Mouse (Mus musculus) E14TG2a.4 (cell line): Measurements from ENCODE around the gene Camk2d.
A peak's percentile ranks its signal among the peaks of the same experiment; 100 is the strongest.

Experiments used
- H3K27me3 ChIP-seq: 2 replicates; pipeline ENCODE4 v1.6.1; 2014; ENCODE audit warnings: low read length, control low read depth; ENCODE audit not compliant: insufficient read depth
- H3K36me3 ChIP-seq: 2 replicates; pipeline ENCODE4 v1.6.1; 2014; ENCODE audit warnings: low read length, control low read depth; ENCODE audit not compliant: insufficient read depth
- H3K4me1 ChIP-seq: replicated peaks from 2 replicates; pipeline ENCODE4 v1.6.1; 2014; ENCODE audit warnings: low read depth, low read length, control low read depth
- H3K4me3 ChIP-seq: replicated peaks from 2 replicates; pipeline ENCODE4 v1.5.1; 2014; ENCODE audit warnings: mild to moderate bottlenecking, low read length
- H3K9me3 ChIP-seq: 2 replicates; pipeline ENCODE4 v1.6.1; 2014; ENCODE audit warnings: low read length, control low read depth
- CTCF ChIP-seq: conservative IDR thresholded peaks from 2 replicates; pipeline ENCODE4 v1.5.1; 2014; ENCODE audit warnings: low read length
- NANOG ChIP-seq: IDR thresholded peaks from 2 replicates; pipeline ENCODE4 v1.6.1; 2014; ENCODE audit warnings: borderline replicate concordance, low read length, mixed read lengths
- POU5F1 ChIP-seq: IDR thresholded peaks from 2 replicates; pipeline ENCODE4 v1.6.1; 2014; ENCODE audit warnings: low read length, borderline replicate concordance

The Camk2d gene

DNA sequence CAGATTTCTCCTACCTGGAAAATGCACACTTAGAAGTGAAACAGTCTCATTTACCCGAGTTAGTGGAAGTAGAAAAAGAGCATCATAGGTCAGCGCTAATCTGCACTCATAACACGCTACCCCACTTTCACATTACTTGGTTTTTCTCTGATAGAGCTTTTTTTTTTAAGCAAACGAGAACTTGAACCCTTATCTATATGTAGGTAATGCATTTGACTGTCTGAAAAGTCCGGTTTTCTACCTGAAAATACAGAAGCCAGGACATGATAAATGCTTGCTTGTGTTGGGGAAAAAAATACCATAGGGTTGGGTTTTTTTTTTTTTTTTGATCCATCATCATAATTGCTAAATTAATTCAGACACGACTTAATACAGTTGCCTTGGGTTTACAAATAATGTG is 206.9 kb downstream of the Camk2d start:
- TF ChIP-seq POU5F1 (no peak), CTCF (no peak), NANOG (no peak)
- Histone ChIP-seq H3K4me3 (no peak overlapping the region), H3K9me3 (no peaks in the 10 kb centered on the region), H3K36me3 (no peaks in the 10 kb centered on the region), H3K27me3 (no peaks in the 10 kb centered on the region), H3K4me1 (no peaks in the 10 kb centered on the region)

DNA sequence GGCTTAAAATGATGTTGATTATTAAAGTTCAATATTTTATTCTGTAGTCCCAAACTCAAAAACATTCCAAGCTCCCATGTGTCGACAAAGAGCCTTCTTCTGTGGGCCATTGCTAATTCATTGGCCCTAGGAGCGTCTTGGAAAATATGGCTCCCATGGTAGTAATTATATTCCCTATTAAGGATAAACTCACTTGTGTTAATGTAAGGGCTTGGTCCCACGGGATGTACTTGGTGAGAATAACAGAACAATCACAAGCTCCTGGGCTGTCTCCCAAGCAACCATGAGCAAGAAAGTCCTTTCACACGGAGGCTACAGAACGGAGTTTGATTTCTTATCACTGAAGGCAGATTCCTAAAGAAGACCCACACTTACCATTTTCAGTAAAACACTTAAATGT is 208.9 kb downstream of the Camk2d start:
- H3K4me1 ChIP-seq = no peaks in the 10 kb centered on the region
- no peaks in the 10 kb centered on the region for H3K27me3 ChIP-seq
- no peaks in the 10 kb centered on the region for H3K36me3 ChIP-seq
- no peak overlapping the region for H3K4me3 ChIP-seq
- no peaks in the 10 kb centered on the region for H3K9me3 ChIP-seq
- no peak for TF ChIP-seq NANOG
- TF ChIP-seq POU5F1 = no peak
- TF ChIP-seq CTCF = no peak

DNA sequence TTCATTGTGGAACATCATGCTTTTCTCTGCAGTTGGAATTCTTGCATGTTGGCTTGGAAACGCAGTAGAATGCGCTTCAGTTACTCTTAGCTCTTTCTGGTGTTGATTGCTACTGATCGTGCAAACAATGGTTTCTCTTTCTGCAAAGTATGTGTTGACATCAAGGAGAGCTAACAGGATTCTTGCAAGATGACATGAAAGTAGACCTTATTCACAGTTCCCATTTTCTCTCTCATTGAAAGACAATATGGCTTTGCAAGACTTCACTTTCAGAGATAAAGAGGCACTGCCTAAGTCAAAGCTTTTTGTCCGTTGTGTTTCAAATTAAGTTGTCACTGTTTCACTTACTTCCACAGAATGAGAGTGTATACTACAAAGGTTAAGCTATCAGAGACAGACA is 210.0 kb downstream of the Camk2d start:
- Histone ChIP-seq H3K36me3 (no peaks in the 10 kb centered on the region), H3K4me1 (no peaks in the 10 kb centered on the region), H3K27me3 (no peaks in the 10 kb centered on the region), H3K9me3 (no peaks in the 10 kb centered on the region), H3K4me3 (no peak overlapping the region)
- TF ChIP-seq CTCF = no peak
- peak; percentile 40; the same call in 1 of the 2 replicates for TF ChIP-seq NANOG

DNA sequence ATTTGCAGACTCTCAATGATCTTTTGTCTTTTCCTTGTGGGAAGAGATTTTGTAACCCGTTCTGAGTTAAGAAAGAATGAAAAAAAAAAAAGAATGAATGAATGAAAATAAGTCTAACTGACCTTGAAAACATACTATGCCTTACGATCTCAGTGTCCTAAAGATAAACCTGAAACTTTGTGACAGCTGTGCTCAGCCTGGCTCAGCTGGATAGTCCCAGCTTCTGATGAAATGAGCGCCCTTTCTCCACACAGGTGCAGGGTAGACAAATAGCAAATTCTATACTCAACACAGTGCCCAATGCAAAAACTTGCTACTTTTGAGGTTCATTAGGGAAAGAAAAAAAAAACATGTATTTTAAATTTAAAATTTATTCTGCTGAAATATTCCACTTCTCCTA is 213.8 kb downstream of the Camk2d start:
- Histone ChIP-seq H3K36me3 (no peaks in the 10 kb centered on the region), H3K27me3 (no peaks in the 10 kb centered on the region), H3K9me3 (no peaks in the 10 kb centered on the region), H3K4me1 (no peaks in the 10 kb centered on the region), H3K4me3 (no peak overlapping the region)
- TF ChIP-seq NANOG (no peak), POU5F1 (no peak), CTCF (no peak)

DNA sequence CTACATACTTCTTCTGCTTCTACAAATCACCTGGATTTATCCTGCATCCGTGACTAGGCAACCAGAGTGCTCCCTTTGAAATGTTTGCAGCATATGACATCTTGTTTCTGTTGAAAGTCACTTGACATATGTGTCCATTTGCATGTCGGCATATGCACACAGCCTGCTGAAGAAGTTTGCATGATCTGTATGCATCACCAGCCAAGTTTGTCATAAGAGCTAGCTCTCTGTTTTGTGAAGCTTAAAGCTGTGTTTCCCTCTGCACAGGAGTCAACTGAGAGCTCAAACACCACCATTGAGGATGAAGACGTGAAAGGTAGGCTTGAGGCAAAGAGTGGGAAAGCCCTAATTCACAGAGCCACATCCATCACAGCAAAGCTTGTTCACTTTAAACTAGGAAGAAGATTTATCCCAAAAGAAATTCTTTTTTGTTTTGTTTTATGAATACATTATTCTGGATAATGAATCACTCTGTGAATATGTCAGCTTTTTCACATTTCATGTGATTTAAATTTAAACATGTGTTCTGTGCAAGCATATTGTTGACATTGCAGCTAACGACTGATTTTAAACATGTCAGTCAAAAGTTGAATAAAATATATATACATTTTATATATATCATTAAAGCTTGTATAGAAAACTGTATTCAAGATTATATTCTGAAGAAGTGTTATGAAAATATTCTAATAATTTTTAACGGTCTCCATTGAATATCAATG is 214.4 kb downstream of the Camk2d start:
- TF ChIP-seq POU5F1 (no peak), CTCF (no peak), NANOG (no peak)
- no peaks in the 10 kb centered on the region for H3K4me1 ChIP-seq
- no peaks in the 10 kb centered on the region for H3K36me3 ChIP-seq

GRCm38 (mm10) chr3:126811646-126812045 is 215.5 kb downstream of the Camk2d start:
- no peaks in the 10 kb centered on the region for H3K9me3 ChIP-seq
- H3K36me3 ChIP-seq = no peaks in the 10 kb centered on the region
- TF ChIP-seq NANOG = no peak
- TF ChIP-seq CTCF = no peak
- H3K4me3 ChIP-seq = no peak overlapping the region
- H3K4me1 ChIP-seq = no peaks in the 10 kb centered on the region
- no peaks in the 10 kb centered on the region for H3K27me3 ChIP-seq

More for the DNA sequence above, 214.4 kb downstream of the Camk2d start:
- no peaks in the 10 kb centered on the region for H3K9me3 ChIP-seq
- no peak overlapping the region for H3K4me3 ChIP-seq
- no peaks in the 10 kb centered on the region for H3K27me3 ChIP-seq

DNA sequence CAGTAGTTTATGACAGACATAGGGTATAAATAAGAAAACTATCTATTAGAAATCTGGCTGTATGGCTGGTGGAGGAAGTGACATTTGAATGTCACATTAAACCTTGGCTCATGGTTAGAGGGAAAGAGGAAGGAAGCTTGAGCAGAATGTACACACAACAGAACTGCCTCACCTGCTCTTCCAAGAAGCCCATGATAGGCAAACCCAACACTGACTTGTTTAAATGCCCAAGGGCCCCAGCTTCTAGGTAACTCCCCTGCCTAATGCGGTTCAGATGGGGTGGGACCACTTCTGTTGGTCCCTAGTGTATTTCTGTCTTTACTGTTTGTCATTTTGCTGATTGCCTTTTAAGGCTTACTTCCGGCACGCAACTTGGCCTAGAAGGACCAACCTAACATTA is 226.3 kb downstream of the Camk2d start:
- Histone ChIP-seq H3K27me3 (no peaks in the 10 kb centered on the region), H3K9me3 (no peaks in the 10 kb centered on the region), H3K4me3 (no peak overlapping the region), H3K36me3 (no peaks in the 10 kb centered on the region), H3K4me1 (no peaks in the 10 kb centered on the region)
- TF ChIP-seq CTCF (no peak), POU5F1 (no peak)

GRCm38 (mm10) chr3:126824930-126825329 is 228.8 kb downstream of the Camk2d start:
- Histone ChIP-seq H3K9me3 (no peaks in the 10 kb centered on the region), H3K27me3 (no peaks in the 10 kb centered on the region), H3K4me1 (no peaks in the 10 kb centered on the region), H3K4me3 (no peak overlapping the region), H3K36me3 (no peaks in the 10 kb centered on the region)
- TF ChIP-seq CTCF (no peak), POU5F1 (no peak), NANOG (no peak)

- Histone ChIP-seq H3K4me3 (no peak overlapping the region), H3K9me3 (no peaks in the 10 kb centered on the region), H3K4me1 (no peaks in the 10 kb centered on the region), H3K27me3 (no peaks in the 10 kb centered on the region), H3K36me3 (no peaks in the 10 kb centered on the region)
- TF ChIP-seq POU5F1 (no peak), NANOG (no peak), CTCF (no peak)
These were observed 230.1 kb downstream of the Camk2d start for GRCm38 (mm10) chr3:126826172-126826571.
